Mouse (Mus musculus): Measurements from ENCODE around the gene Rnf225.

Rnf225 gene

GRCm38 (mm10) chr7:12980291-12980690 is 53.1 kb downstream of the Rnf225 start:
- in situ Hi-C loops (cut with MboI, MseI), result no loop called here
